Mouse (Mus musculus) thymus, postnatal 10 days (tissue): ENCODE results near the gene Depdc1b.

Source experiments
- DNase-seq, 2 experiments: peaks; one replicate each; pipeline ENCODE4 v3.0.0; 2021; ENCODE audit warnings: low spot score in 2 of 2

Depdc1b gene

GRCm38 (mm10) chr13:108353781-108354180 lies 37.6 kb downstream of the Depdc1b start:
- no peak for DNase-seq

- no peak for DNase-seq
Measured at GRCm38 (mm10) chr13:108354804-108355552, 38.8 kb downstream of the Depdc1b start.

- no peak for DNase-seq
Measured at GRCm38 (mm10) chr13:108357362-108357761, 41.2 kb downstream of the Depdc1b start.

GRCm38 (mm10) chr13:108358228-108358627 lies 42.1 kb downstream of the Depdc1b start:
- no peak for DNase-seq

- no peak for DNase-seq
Measured at GRCm38 (mm10) chr13:108367496-108367895, 51.4 kb downstream of the Depdc1b start.

GRCm38 (mm10) chr13:108370241-108370941 lies 54.3 kb downstream of the Depdc1b start:
- no peak for DNase-seq

- DNase-seq, result no peak
Measured at GRCm38 (mm10) chr13:108371352-108371921, 55.3 kb downstream of the Depdc1b start.

GRCm38 (mm10) chr13:108373231-108373630 lies 57.1 kb downstream of the Depdc1b start:
- no peak for DNase-seq

GRCm38 (mm10) chr13:108376637-108377036 lies 60.5 kb downstream of the Depdc1b start:
- no peak for DNase-seq

GRCm38 (mm10) chr13:108381161-108381560 lies 65.0 kb downstream of the Depdc1b start:
- DNase-seq, result no peak

- no peak for DNase-seq
Measured at GRCm38 (mm10) chr13:108383051-108383450, 66.9 kb downstream of the Depdc1b start.

GRCm38 (mm10) chr13:108386058-108386457 lies 69.9 kb downstream of the Depdc1b start:
- DNase-seq, result no peak

GRCm38 (mm10) chr13:108390565-108390964 lies 74.4 kb downstream of the Depdc1b start:
- peak in 1 of 2 experiments; percentile 15 for DNase-seq

- DNase-seq, result no peak
Measured at GRCm38 (mm10) chr13:108403197-108403596, 87.1 kb downstream of the Depdc1b start.

GRCm38 (mm10) chr13:108404372-108404771 lies 88.2 kb downstream of the Depdc1b start:
- DNase-seq, result no peak

- DNase-seq, result no peak
Measured at GRCm38 (mm10) chr13:108415464-108415863, 99.3 kb downstream of the Depdc1b start.

GRCm38 (mm10) chr13:108418741-108419507 lies 102.8 kb downstream of the Depdc1b start:
- no peak for DNase-seq

- DNase-seq, result no peak
Measured at GRCm38 (mm10) chr13:108426322-108426721, 110.2 kb downstream of the Depdc1b start.

- no peak for DNase-seq
Measured at GRCm38 (mm10) chr13:108428809-108429208, 112.7 kb downstream of the Depdc1b start.

GRCm38 (mm10) chr13:108429623-108430022 lies 113.5 kb downstream of the Depdc1b start:
- DNase-seq, result no peak

GRCm38 (mm10) chr13:108431776-108432175 lies 115.6 kb downstream of the Depdc1b start:
- DNase-seq, result no peak

GRCm38 (mm10) chr13:108435687-108436086 lies 119.6 kb downstream of the Depdc1b start:
- DNase-seq, result no peak
